Mouse (Mus musculus): ENCODE measurements around the gene Pafah1b3.

- no peak for TF ChIP-seq CTCF (IDR thresholded peaks at IDR 0.05; ENCODE audit: control insufficient read depth, insufficient read depth, insufficient replicate concordance, low read depth, low read length)
- no peak for TF ChIP-seq POLR2A (IDR thresholded peaks at IDR 0.05; ENCODE audit: control insufficient read depth, low read depth, low read length)
Observed at GRCm38 (mm10) chr7:25272445-25273258, 25.1 kb downstream of the Pafah1b3 start.

All from testis, adult 2 months (tissue).